Mouse (Mus musculus) layer of hippocampus, postnatal 25 days (tissue): ENCODE results near the gene Plxnc1. TPM values are rescaled to one million over a fixed set of nuclear protein-coding genes. Genes with fewer than 3 reads are reported as not detected.

Source experiments
- DNase-seq, 2 experiments: peaks; one replicate each; pipeline ENCODE4 v3.0.0; 2022; ENCODE audit warnings: mixed read lengths in 2 of 2, low spot score in 1 of 2; ENCODE audit errors: extremely low spot score in 1 of 2
- total RNA-seq, 2 experiments: library from RNA; stranded (reverse); gene quantifications; 2 replicates each; pipeline ENCODE4 v1.2.3; 2021

Plxnc1 gene
- total RNA-seq, 2 experiments from 2014 or later: 29.3 to 32.1 TPM

GRCm38 (mm10) chr10:94922848-94923247, 21.8 kb downstream of the Plxnc1 start:
- no peak for DNase-seq

- DNase-seq: no peak
Measured at GRCm38 (mm10) chr10:94921751-94922150, 22.9 kb downstream of the Plxnc1 start.

- DNase-seq: no peak
Measured at GRCm38 (mm10) chr10:94920526-94920925, 24.1 kb downstream of the Plxnc1 start.

- DNase-seq: no peak
Measured at GRCm38 (mm10) chr10:94919960-94920359, 24.7 kb downstream of the Plxnc1 start.

DNA sequence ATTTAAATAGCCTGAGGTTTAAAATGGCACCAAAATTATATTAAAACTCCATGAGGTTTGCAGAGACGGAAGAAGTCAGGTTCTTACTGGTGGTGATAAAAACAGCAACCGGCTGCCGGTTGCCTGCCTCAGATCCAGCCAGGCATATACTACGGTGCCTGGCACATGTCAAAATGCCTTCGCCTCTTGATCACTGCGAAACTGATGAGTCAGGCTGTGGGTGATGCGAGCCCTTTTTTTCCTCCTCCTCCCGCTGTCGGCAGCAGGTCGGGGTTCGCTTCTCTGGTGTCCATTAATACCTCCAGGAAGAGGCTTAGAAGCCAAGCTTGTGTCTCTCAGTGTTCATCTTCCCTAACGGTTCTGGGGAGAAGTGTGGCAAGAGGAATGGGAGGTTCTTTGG, 25.1 kb downstream of the Plxnc1 start:
- DNase-seq: no peak

GRCm38 (mm10) chr10:94918618-94919017, 26.0 kb downstream of the Plxnc1 start:
- no peak for DNase-seq

- no peak for DNase-seq
Measured at GRCm38 (mm10) chr10:94917990-94918389, 26.6 kb downstream of the Plxnc1 start.

DNA sequence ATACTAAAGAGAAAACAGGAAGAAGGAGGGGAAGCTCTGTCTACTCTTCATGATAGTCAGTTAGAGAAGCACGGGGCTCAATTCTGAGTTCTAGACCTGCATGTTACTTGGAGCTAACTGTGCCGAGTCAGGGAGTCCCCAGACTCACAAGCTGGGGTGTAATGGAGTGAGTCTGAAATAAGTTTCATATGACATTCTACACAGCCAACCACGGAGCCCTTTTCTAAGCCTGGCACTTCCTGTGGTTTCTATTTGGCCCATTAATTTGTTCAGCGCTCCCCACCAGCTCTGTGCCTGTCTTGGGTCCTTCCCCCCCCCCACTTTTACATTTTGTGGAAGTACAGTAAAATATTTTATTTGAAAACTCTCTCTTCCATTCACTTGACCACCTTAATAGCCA, 27.3 kb downstream of the Plxnc1 start:
- no peak for DNase-seq

DNA sequence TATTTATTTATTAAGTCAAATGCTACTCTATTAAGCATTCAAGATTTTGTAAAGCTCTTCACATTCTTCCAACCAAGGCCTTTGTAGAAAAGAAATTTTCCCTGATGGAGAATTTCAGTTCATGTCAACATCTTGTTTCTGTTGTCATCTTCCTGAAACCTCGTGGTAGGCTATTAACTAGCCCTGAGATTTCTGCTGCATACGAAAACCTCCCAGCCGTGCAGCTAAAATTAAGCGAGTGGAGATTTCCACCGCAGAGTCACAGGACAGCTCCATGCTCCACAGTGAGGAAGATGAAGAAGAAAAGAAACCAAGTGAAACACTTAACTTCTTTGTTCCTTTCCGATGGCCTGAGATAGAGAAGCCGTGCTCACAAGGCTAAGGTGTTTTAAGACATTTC, 28.0 kb downstream of the Plxnc1 start:
- DNase-seq: no peak

DNA sequence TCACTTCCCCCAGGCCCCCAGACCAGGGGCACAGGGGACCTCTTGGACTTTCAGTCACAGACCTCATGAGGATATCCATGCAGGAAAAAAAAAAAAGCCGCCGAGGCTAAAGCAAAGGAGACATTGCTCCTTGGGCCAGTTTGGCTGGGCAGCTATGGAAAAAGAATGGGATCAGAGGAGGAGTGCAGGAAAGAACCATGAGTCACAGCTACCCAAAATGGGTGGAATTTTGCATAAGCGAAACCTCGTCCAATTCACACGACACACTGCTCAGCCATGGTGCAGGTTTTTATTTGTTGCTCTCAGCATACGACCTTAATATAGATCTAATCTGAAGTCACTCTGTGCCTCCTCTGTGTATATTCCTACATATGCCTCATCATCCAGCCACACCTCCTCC, 28.9 kb downstream of the Plxnc1 start:
- DNase-seq: no peak

DNA sequence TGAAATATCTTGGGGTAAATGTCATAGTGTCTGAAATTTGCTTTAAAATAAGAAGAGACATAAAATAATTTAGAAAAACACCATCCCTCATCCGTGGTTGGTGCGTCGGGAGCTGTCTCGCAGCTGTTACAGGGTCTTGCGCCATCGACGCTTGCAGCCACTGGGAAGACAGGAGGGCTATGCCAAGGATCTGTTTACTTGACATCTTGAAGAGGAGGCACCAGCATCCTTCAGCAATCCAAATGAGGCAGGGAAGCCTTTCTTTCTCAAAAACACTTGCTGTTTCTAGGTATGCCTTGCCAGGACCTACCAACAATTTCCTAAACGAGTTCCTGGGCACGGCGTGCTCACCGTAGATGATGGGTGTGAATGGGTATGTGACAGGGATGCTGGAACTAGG, 30.6 kb downstream of the Plxnc1 start:
- DNase-seq: no peak

GRCm38 (mm10) chr10:94913336-94913739, 31.3 kb downstream of the Plxnc1 start:
- DNase-seq: no peak

- DNase-seq: no peak
Measured at GRCm38 (mm10) chr10:94912551-94912950, 32.1 kb downstream of the Plxnc1 start.

DNA sequence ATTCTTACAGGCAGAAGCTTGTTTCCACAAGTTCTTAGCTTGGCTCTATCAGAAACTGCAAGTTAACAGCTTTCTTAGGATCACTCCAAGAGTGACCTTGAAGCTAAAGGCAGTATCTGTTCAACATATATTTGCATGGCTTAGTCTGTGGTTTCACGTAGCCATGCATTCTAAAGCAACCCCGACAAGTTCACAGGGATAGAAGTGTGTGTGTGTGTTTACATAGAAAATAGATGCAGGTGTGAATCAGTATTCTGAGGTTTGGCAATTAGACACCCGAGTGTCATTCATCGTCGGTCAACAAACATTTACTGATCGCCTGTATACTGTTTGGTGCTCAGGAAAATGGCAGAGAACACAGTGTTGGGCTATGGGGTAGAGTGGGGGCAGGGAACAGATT, 33.5 kb downstream of the Plxnc1 start:
- no peak for DNase-seq

GRCm38 (mm10) chr10:94910570-94910969, 34.1 kb downstream of the Plxnc1 start:
- DNase-seq: no peak

GRCm38 (mm10) chr10:94909789-94910188, 34.8 kb downstream of the Plxnc1 start:
- DNase-seq: no peak

DNA sequence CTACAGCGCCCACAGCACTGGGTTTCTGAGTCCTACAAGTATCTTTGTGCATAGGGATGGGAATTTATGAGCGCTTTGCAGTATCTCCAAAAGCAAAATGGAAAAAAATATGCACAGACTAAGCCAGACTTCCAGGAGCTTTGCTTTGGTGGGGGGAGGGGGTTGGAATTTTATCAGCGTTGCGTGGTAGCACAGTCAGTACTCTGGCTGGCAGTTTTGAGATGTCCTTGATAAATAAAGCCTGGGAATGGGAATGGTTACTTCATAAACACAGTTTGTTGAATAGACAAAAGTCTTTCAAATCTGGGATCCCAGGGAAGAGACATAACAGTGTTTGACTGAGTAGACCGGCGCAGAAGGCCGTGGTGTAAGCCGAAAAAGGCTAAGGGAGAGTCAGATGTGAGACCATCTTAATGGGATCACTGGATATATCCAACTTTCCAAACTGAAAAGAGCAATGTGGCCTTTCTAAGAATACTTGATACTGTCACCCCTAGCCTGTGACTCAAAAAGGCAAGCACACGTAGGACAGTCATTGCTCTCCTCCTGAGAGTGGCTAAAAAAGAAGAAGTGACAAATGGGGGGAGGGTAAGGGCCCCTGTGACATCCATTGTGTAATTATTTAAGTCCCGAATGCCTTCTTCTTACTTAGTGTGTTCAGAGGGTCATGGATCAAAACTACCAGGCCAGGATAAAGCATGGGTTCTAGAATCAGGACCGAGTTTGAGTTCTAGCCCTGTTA, 35.5 kb downstream of the Plxnc1 start:
- no peak for DNase-seq

DNA sequence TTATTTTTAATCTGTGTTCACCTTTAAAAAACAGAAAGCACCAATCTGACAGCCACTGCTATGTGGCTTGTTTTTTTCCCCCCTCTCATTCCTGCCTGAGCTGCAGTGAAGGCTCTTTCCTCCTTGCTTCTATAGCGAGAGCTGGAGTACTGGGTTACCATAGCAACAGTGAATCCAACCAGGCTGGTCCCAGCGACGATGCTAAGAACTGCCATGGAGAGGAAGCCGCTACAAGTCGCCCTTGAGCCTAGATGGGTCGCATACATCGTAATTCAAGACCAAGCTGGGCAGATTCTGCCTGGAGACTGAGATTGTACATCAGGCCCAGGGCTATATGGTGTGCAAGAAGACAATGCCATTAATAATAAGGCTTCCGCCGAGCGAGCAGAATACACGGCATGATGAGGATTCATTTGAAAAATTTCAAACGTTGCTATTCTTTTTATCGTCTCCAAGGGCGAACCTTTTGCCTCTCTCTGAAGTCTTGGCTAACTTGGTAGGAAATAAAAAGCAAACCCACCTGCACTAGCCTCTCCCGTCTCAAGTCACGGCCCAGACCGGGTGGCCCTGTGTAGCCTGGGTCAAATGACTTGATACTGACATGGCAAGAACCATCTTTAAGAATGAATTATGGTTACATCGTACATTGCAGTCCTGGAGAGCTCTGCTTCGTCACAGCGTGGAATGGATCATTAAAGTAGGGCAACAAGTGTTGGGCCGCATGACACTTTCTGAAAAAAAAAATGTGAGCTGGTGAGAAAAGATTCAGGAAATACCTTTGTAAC, 38.8 kb downstream of the Plxnc1 start:
- peak; percentile 39 to 59 for DNase-seq

- DNase-seq: no peak
Measured at GRCm38 (mm10) chr10:94905219-94905618, 39.4 kb downstream of the Plxnc1 start.

GRCm38 (mm10) chr10:94896950-94897349, 47.7 kb downstream of the Plxnc1 start:
- no peak for DNase-seq

DNA sequence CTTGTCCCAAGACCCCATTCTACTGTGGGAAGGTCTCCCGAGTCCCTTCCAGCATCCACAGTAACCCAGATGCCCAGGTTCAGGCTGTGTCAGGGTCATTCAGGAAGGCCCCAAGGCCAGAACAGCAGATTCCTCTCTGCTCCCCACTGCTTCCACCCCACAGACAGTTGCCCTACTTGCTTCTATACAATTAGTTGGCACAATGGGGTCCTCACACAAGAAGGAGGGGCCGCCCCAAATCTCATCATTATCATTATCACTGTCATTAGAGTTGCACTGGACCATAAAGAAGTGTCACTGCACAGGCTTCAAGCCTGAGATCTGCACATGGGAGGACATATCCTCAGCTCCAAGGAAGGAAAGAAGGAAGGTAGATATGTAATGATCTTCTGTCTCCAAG, 48.3 kb downstream of the Plxnc1 start:
- DNase-seq: no peak

- no peak for DNase-seq
Measured at GRCm38 (mm10) chr10:94895876-94896275, 48.8 kb downstream of the Plxnc1 start.
